Mouse (Mus musculus) bone marrow, adult 2 months (tissue): Measurements from ENCODE around the gene Anapc2. TPM values are rescaled to one million over a fixed set of nuclear protein-coding genes. Genes with fewer than 3 reads are reported as not detected.
A peak's percentile ranks its signal among the peaks of the same experiment; 100 is the strongest.

ENCODE experiments used
- H3K27ac ChIP-seq: fragments of 200-500 bp; 2 replicates; pipeline ENCODE4 v1.5.1; 2012; ENCODE audit warnings: low read depth, mild to moderate bottlenecking, control low read depth, inconsistent platforms, low read length; ENCODE audit not compliant: control insufficient read depth, poor library complexity, insufficient read depth
- H3K4me1 ChIP-seq: fragments of 200-500 bp; 2 replicates; pipeline ENCODE4 v1.6.1; 2011; ENCODE audit warnings: low read length; ENCODE audit not compliant: control insufficient read depth, insufficient read depth
- H3K4me3 ChIP-seq: fragments of 200-500 bp; replicated peaks from 2 replicates; pipeline ENCODE3; 2011; ENCODE audit warnings: mild to moderate bottlenecking, low read depth, low read length, control low read depth; ENCODE audit not compliant: control insufficient read depth
- CTCF ChIP-seq: fragments of 200-500 bp; IDR thresholded peaks from 2 replicates; pipeline ENCODE4 v1.5.1; 2011; ENCODE audit warnings: low read length, control low read depth; ENCODE audit not compliant: control insufficient read depth, insufficient read depth
- POLR2A ChIP-seq: fragments of 200-500 bp; IDR thresholded peaks from 2 replicates; pipeline ENCODE4 v1.6.1; 2011; ENCODE audit warnings: low read depth, mild to moderate bottlenecking, control low read depth, low read length, borderline replicate concordance; ENCODE audit not compliant: control insufficient read depth
- WGBS: fragments of 180-500 bp; shearing (Covaris S2); methylation state at CpG from one replicate; pipeline ENCODE4 v1.1.7; 2018; 5-methylcytosine and 5-hydroxymethylcytosine counted together
- polyA plus RNA-seq: library from polyadenylated mRNA; stranded (reverse); fragments of >200 nt; gene quantifications from 2 replicates; pipeline ENCODE4 v1.2.4, GENCODE M21; 2011; ENCODE audit warnings: low replicate concordance; ENCODE audit not compliant: missing spikeins, insufficient read depth, insufficient read length

Gene Anapc2
- polyA plus RNA-seq, 1 experiment: 34.3 TPM

GRCm38 (mm10) chr2:25262795-25263622 is 9.3 kb upstream of the Anapc2 start:
- Histone ChIP-seq H3K27ac (peak overlapping the region; percentile 77), H3K4me1 (peaks cover 2% of the 10 kb centered on the region), H3K4me3 (peak overlapping the region; percentile 81)
- WGBS: under 1% methylated on average over 82 of the region's 82 CpGs
- TF ChIP-seq CTCF (no peak), POLR2A (peak; percentile 37; the same call in 1 of the 2 replicates)

- Histone ChIP-seq H3K4me1 (peaks cover 2% of the 10 kb centered on the region), H3K4me3 (peak overlapping the region; percentile 81), H3K27ac (no peak overlapping the region; the same call in 1 of the 2 replicates)
- 42% methylated on average over 12 of the region's 12 CpGs for WGBS
- no peak for TF ChIP-seq CTCF
- TF ChIP-seq POLR2A: no peak
Measured at GRCm38 (mm10) chr2:25263623-25264285, 8.5 kb upstream of the Anapc2 start.

- no peak overlapping the region for H3K4me3 ChIP-seq
- peaks cover 4% of the 10 kb centered on the region for H3K4me1 ChIP-seq
- TF ChIP-seq CTCF (no peak), POLR2A (no peak)
- no peak overlapping the region for H3K27ac ChIP-seq
- WGBS: 64% methylated on average over 5 of the region's 5 CpGs
Measured at GRCm38 (mm10) chr2:25264286-25264660, 8.0 kb upstream of the Anapc2 start.

GRCm38 (mm10) chr2:25264851-25265250 is 7.4 kb upstream of the Anapc2 start:
- TF ChIP-seq CTCF: no peak
- no peak for TF ChIP-seq POLR2A
- WGBS: 73% methylated on average over 3 of the region's 3 CpGs
- Histone ChIP-seq H3K4me1 (peaks cover 4% of the 10 kb centered on the region), H3K4me3 (no peak overlapping the region), H3K27ac (no peak overlapping the region)

- peaks cover 4% of the 10 kb centered on the region for H3K4me1 ChIP-seq
- no peak overlapping the region for H3K4me3 ChIP-seq
- WGBS: 38% methylated on average over 6 of the region's 6 CpGs
- peak overlapping the region; percentile 31 for H3K27ac ChIP-seq
- TF ChIP-seq POLR2A (no peak), CTCF (no peak)
Measured at GRCm38 (mm10) chr2:25265897-25266656, 6.2 kb upstream of the Anapc2 start.

- Histone ChIP-seq H3K27ac (no peak overlapping the region), H3K4me3 (no peak overlapping the region), H3K4me1 (peaks cover 5% of the 10 kb centered on the region)
- 58% methylated on average over 2 of the region's 2 CpGs for WGBS
- TF ChIP-seq POLR2A: no peak
- TF ChIP-seq CTCF: no peak
Measured at GRCm38 (mm10) chr2:25266720-25267119, 5.6 kb upstream of the Anapc2 start.

GRCm38 (mm10) chr2:25267241-25267640 is 5.0 kb upstream of the Anapc2 start:
- TF ChIP-seq CTCF: no peak
- no peak for TF ChIP-seq POLR2A
- Histone ChIP-seq H3K4me3 (no peak overlapping the region), H3K4me1 (peaks cover 5% of the 10 kb centered on the region), H3K27ac (no peak overlapping the region)
